In genomic region chr2:152410971-152411371, GRCm38 (mm10) we compare ENCODE assay signal across 8 mouse cellular contexts. TPM values are rescaled to one million over a fixed set of nuclear protein-coding genes. Genes with fewer than 3 reads are reported as not detected.
DNase-seq lines count a peak whose midpoint lies in the region; ATAC-seq and TF ChIP-seq lines count a peak whose summit lies in the region.

No protein-coding gene starts in this region.

- ATAC-seq in heart, embryonic 13.5 days (ENCODE audit: extremely low read depth, insufficient number of reproducible peaks, low FRiP score, low TSS enrichment) = peak; percentile 35; the same call in 1 of the 2 replicates
- ATAC-seq in kidney, embryonic 16.5 days (ENCODE audit: low FRiP score, low TSS enrichment) = peak; percentile 84
- ATAC-seq in neural tube, embryonic 11.5 days (ENCODE audit: insufficient read depth, low FRiP score, low TSS enrichment) = peak; percentile 35

- no peak for TF ChIP-seq CTCF in embryonic fibroblast, embryonic 13.5 days (IDR thresholded peaks at IDR 0.05; ENCODE audit: borderline replicate concordance, insufficient read depth, low read length)
- TF ChIP-seq CTCF in liver, adult 2 months (IDR thresholded peaks at IDR 0.05; ENCODE audit: low read depth, low read length) = no peak

- no peaks in the 10 kb centered on the region for H3K9me3 ChIP-seq in heart, embryonic 13.5 days
- H3K9me3 ChIP-seq in kidney, embryonic 16.5 days (ENCODE audit: low read length) = peaks cover 3% of the 10 kb centered on the region
- H3K9me3 ChIP-seq in neural tube, embryonic 11.5 days (ENCODE audit: control insufficient read depth, low read length) = no peaks in the 10 kb centered on the region

- peak overlapping the region; percentile 75 for H3K27ac ChIP-seq in embryonic fibroblast, embryonic 13.5 days (ENCODE audit: insufficient read depth, low read length)
- H3K27ac ChIP-seq in heart, embryonic 13.5 days (replicated peaks) = peak overlapping the region; percentile 99
- H3K27ac ChIP-seq in kidney, embryonic 16.5 days (ENCODE audit: low read length) = peak overlapping the region; percentile 99
- no peak overlapping the region; the same call in 1 of the 2 replicates for H3K27ac ChIP-seq in liver, adult 2 months (replicated peaks; ENCODE audit: insufficient read depth, low read depth, low read length)
- H3K27ac ChIP-seq in neural tube, embryonic 11.5 days (ENCODE audit: low read depth, low read length) = peak overlapping the region; percentile 91

- H3K4me3 ChIP-seq in embryonic fibroblast, embryonic 13.5 days (ENCODE audit: insufficient read depth, low read length) = no peak overlapping the region
- peak overlapping the region; percentile 96 for H3K4me3 ChIP-seq in heart, embryonic 13.5 days
- H3K4me3 ChIP-seq in kidney, embryonic 16.5 days (ENCODE audit: low read length) = peak overlapping the region; percentile 95
- no peak overlapping the region for H3K4me3 ChIP-seq in liver, adult 2 months (ENCODE audit: insufficient read depth, low read depth, low read length)
- peak overlapping the region; percentile 81; the same call in 1 of the 2 replicates for H3K4me3 ChIP-seq in neural tube, embryonic 11.5 days (ENCODE audit: low read depth, low read length)

- peak overlapping the region; percentile 99 for H3K9ac ChIP-seq in heart, embryonic 13.5 days
- H3K9ac ChIP-seq in kidney, embryonic 16.5 days (replicated peaks; ENCODE audit: low read length) = peak overlapping the region; percentile 99
- no peak overlapping the region for H3K9ac ChIP-seq in liver, adult 2 months (ENCODE audit: low read depth, low read length)
- H3K9ac ChIP-seq in neural tube, embryonic 11.5 days (ENCODE audit: low read length) = peak overlapping the region; percentile 49

- no peaks in the 10 kb centered on the region for H3K79me2 ChIP-seq in liver, adult 2 months (ENCODE audit: control insufficient read depth, insufficient read depth, low read length)

- DNase-seq in adrenal gland, adult (ENCODE audit: inconsistent age in 2 of 2, low spot score in 1 of 2) = peak; percentile 60 to 76
- no peak for DNase-seq in adrenal gland, adult 18-20 months (ENCODE audit: low spot score in 2 of 2)
- peak; percentile 18 for DNase-seq in liver, adult 2 months (ENCODE audit: extremely low read depth, low read depth, low spot score)
- peak; percentile 93 for DNase-seq in neural tube, embryonic 11.5 days (ENCODE audit: low spot score)
- DNase-seq in testis, postnatal 14 days (ENCODE audit: low spot score) = peak; percentile 86

- no peaks in the 10 kb centered on the region for H3K27me3 ChIP-seq in heart, embryonic 13.5 days (replicated peaks)
- no peaks in the 10 kb centered on the region for H3K27me3 ChIP-seq in kidney, embryonic 16.5 days (ENCODE audit: insufficient read depth, low read length)
- H3K27me3 ChIP-seq in liver, adult 2 months (ENCODE audit: control insufficient read depth, insufficient read depth, low read length) = peaks cover 4% of the 10 kb centered on the region; the same call in 1 of the 2 replicates
- H3K27me3 ChIP-seq in neural tube, embryonic 11.5 days (ENCODE audit: control insufficient read depth, insufficient read depth, low read length) = no peaks in the 10 kb centered on the region

- WGBS in heart, embryonic 13.5 days = 2% methylated on average over 15 of the region's 15 CpGs
- under 1% methylated on average over 15 of the region's 15 CpGs for WGBS in kidney, embryonic 16.5 days
- WGBS in liver, adult 2 months = 48% methylated on average over 15 of the region's 15 CpGs
- WGBS in neural tube, embryonic 11.5 days = 1% methylated on average over 15 of the region's 15 CpGs

- H3K4me2 ChIP-seq in heart, embryonic 13.5 days = peak overlapping the region; percentile 94
- H3K4me2 ChIP-seq in kidney, embryonic 16.5 days (replicated peaks; ENCODE audit: low read depth, low read length) = peak overlapping the region; percentile 91
- H3K4me2 ChIP-seq in neural tube, embryonic 11.5 days (ENCODE audit: low read depth) = peak overlapping the region; percentile 92

- H3K4me1 ChIP-seq in embryonic fibroblast, embryonic 13.5 days (ENCODE audit: control insufficient read depth, insufficient read depth, low read length) = peaks cover 8% of the 10 kb centered on the region
- H3K4me1 ChIP-seq in heart, embryonic 13.5 days = peaks cover 48% of the 10 kb centered on the region
- H3K4me1 ChIP-seq in kidney, embryonic 16.5 days (ENCODE audit: insufficient read depth, low read length) = peaks cover 39% of the 10 kb centered on the region
- peaks cover 1% of the 10 kb centered on the region; the same call in 1 of the 2 replicates for H3K4me1 ChIP-seq in liver, adult 2 months (ENCODE audit: control insufficient read depth, insufficient read depth, low read length)
- H3K4me1 ChIP-seq in neural tube, embryonic 11.5 days (ENCODE audit: control insufficient read depth, insufficient read depth, low read length) = peaks cover 25% of the 10 kb centered on the region

- peaks cover 3% of the 10 kb centered on the region; the same call in 1 of the 2 replicates for H3K36me3 ChIP-seq in heart, embryonic 13.5 days
- H3K36me3 ChIP-seq in kidney, embryonic 16.5 days (ENCODE audit: insufficient read depth, low read length) = no peaks in the 10 kb centered on the region
- H3K36me3 ChIP-seq in liver, adult 2 months (ENCODE audit: control insufficient read depth, insufficient read depth, low read length) = no peaks in the 10 kb centered on the region
- no peaks in the 10 kb centered on the region for H3K36me3 ChIP-seq in neural tube, embryonic 11.5 days (ENCODE audit: control insufficient read depth, insufficient read depth, low read length)

- peak; percentile 53; the same call in 1 of the 2 replicates for TF ChIP-seq POLR2A in embryonic fibroblast, embryonic 13.5 days (IDR thresholded peaks at IDR 0.05; ENCODE audit: low read depth, low read length)
- no peak for TF ChIP-seq POLR2A in liver, adult 2 months (IDR thresholded peaks at IDR 0.05; ENCODE audit: extremely low read depth, insufficient read depth, low read length)

RNA-seq across cellular contexts. Expression of gene Zcchc3, which starts 3.9 kb away (rescaled TPM):
- 1 to 10 TPM; 6.8 to 7.8 TPM for total RNA-seq in adrenal gland, adult 18-20 months (2021)
- polyA plus RNA-seq in embryonic fibroblast, embryonic 13.5 days (2011; ENCODE audit: insufficient read length, low read depth, missing spikeins) = 9.7 and 17.6 TPM in 2 replicates
- polyA plus RNA-seq in heart, embryonic 13.5 days (2015; fragmentation: Nextera tagmentation; extraction: Ambion mirVana) = 35.1 and 35.9 TPM in 2 replicates
- polyA plus RNA-seq in kidney, embryonic 16.5 days (2015; fragmentation: Nextera tagmentation; extraction: Ambion mirVana) = 31.5 and 34.2 TPM in 2 replicates
- total RNA-seq in liver, adult 2 months (2014; rRNA removed) = 0.37 and 0.47 TPM in 2 replicates
- 0.40 and 0.44 TPM in 2 replicates for polyA plus RNA-seq in liver, adult 2 months (2012; rRNA removed)
- 52.7 and 55.2 TPM in 2 replicates for polyA plus RNA-seq in neural tube, embryonic 11.5 days (2014; fragmentation: Nextera tagmentation; extraction: Ambion mirVana)

RNA-seq across cellular contexts. Expression of gene 6820408C15Rik, which starts 4.4 kb away (rescaled TPM):
- total RNA-seq in adrenal gland, adult 18-20 months (2021) = under 1 TPM; 0.36 to 0.74 TPM
- 0.30 TPM in 1 of 2 replicates, not detected in the other for polyA plus RNA-seq in embryonic fibroblast, embryonic 13.5 days (2011; ENCODE audit: insufficient read length, low read depth, missing spikeins)
- polyA plus RNA-seq in heart, embryonic 13.5 days (2015; fragmentation: Nextera tagmentation; extraction: Ambion mirVana) = 1.8 and 2.2 TPM in 2 replicates
- 0.67 and 0.85 TPM in 2 replicates for polyA plus RNA-seq in kidney, embryonic 16.5 days (2015; fragmentation: Nextera tagmentation; extraction: Ambion mirVana)
- not detected in 2 replicates for total RNA-seq in liver, adult 2 months (2014; rRNA removed)
- polyA plus RNA-seq in liver, adult 2 months (2012; rRNA removed) = not detected in 2 replicates
- polyA plus RNA-seq in neural tube, embryonic 11.5 days (2014; fragmentation: Nextera tagmentation; extraction: Ambion mirVana) = 0.22 and 0.52 TPM in 2 replicates

RNA-seq across cellular contexts. Expression of gene Sox12, which starts 13.1 kb away (rescaled TPM):
- 1 to 10 TPM; 3.5 to 7.3 TPM for total RNA-seq in adrenal gland, adult 18-20 months (2021)
- 15.0 and 20.3 TPM in 2 replicates for polyA plus RNA-seq in embryonic fibroblast, embryonic 13.5 days (2011; ENCODE audit: insufficient read length, low read depth, missing spikeins)
- 8.0 and 8.2 TPM in 2 replicates for polyA plus RNA-seq in heart, embryonic 13.5 days (2015; fragmentation: Nextera tagmentation; extraction: Ambion mirVana)
- 8.9 and 10.0 TPM in 2 replicates for polyA plus RNA-seq in kidney, embryonic 16.5 days (2015; fragmentation: Nextera tagmentation; extraction: Ambion mirVana)
- 0.18 and 0.40 TPM in 2 replicates for total RNA-seq in liver, adult 2 months (2014; rRNA removed)
- polyA plus RNA-seq in liver, adult 2 months (2012; rRNA removed) = 1.7 and 1.9 TPM in 2 replicates
- 19.1 and 21.4 TPM in 2 replicates for polyA plus RNA-seq in neural tube, embryonic 11.5 days (2014; fragmentation: Nextera tagmentation; extraction: Ambion mirVana)

RNA-seq across cellular contexts. Expression of gene Nrsn2, which starts 34.5 kb away (rescaled TPM):
- total RNA-seq in adrenal gland, adult 18-20 months (2021) = 1 to 10 TPM; 5.8 to 6.7 TPM
- not detected in 2 replicates for polyA plus RNA-seq in embryonic fibroblast, embryonic 13.5 days (2011; ENCODE audit: insufficient read length, low read depth, missing spikeins)
- 2.5 and 3.7 TPM in 2 replicates for polyA plus RNA-seq in heart, embryonic 13.5 days (2015; fragmentation: Nextera tagmentation; extraction: Ambion mirVana)
- polyA plus RNA-seq in kidney, embryonic 16.5 days (2015; fragmentation: Nextera tagmentation; extraction: Ambion mirVana) = 0.91 and 1.6 TPM in 2 replicates
- not detected in 2 replicates for total RNA-seq in liver, adult 2 months (2014; rRNA removed)
- polyA plus RNA-seq in liver, adult 2 months (2012; rRNA removed) = not detected in 2 replicates
- polyA plus RNA-seq in neural tube, embryonic 11.5 days (2014; fragmentation: Nextera tagmentation; extraction: Ambion mirVana) = 7.6 TPM in 2 replicates

RNA-seq across cellular contexts. Expression of gene Defb23, which starts 53.4 kb away (rescaled TPM):
- not detected for total RNA-seq in adrenal gland, adult 18-20 months (2021)
- not detected in 2 replicates for polyA plus RNA-seq in embryonic fibroblast, embryonic 13.5 days (2011; ENCODE audit: insufficient read length, low read depth, missing spikeins)
- polyA plus RNA-seq in heart, embryonic 13.5 days (2015; fragmentation: Nextera tagmentation; extraction: Ambion mirVana) = not detected in 2 replicates
- polyA plus RNA-seq in kidney, embryonic 16.5 days (2015; fragmentation: Nextera tagmentation; extraction: Ambion mirVana) = not detected in 2 replicates
- total RNA-seq in liver, adult 2 months (2014; rRNA removed) = not detected in 2 replicates
- polyA plus RNA-seq in liver, adult 2 months (2012; rRNA removed) = not detected in 2 replicates
- not detected in 2 replicates for polyA plus RNA-seq in neural tube, embryonic 11.5 days (2014; fragmentation: Nextera tagmentation; extraction: Ambion mirVana)

Comparison
In these comparisons a context has a peak if more than half of its experiments do, and no peak if none do; other contexts are left out.
1. DNase-seq: peak in adrenal gland, adult (2 of 2), liver, adult 2 months (single experiment), neural tube, embryonic 11.5 days (single experiment) and testis, postnatal 14 days (single experiment); none in adrenal gland, adult 18-20 months (0 of 2).
2. H3K4me3 ChIP-seq: peak in heart, embryonic 13.5 days (single experiment), kidney, embryonic 16.5 days (single experiment) and neural tube, embryonic 11.5 days (single experiment); none in embryonic fibroblast, embryonic 13.5 days (single experiment) and liver, adult 2 months (single experiment).
3. Peak in every context shown above with its lines, with median percentiles within 50 percentile points of each other: ATAC-seq and H3K4me2 ChIP-seq.